Mouse (Mus musculus): ENCODE measurements around the gene 4933402D24Rik. TPM values are rescaled to one million over a fixed set of nuclear protein-coding genes. Genes with fewer than 3 reads are reported as not detected.

4933402D24Rik gene
- polyA plus RNA-seq (2012; rRNA removed): not detected in 2 replicates

DNA sequence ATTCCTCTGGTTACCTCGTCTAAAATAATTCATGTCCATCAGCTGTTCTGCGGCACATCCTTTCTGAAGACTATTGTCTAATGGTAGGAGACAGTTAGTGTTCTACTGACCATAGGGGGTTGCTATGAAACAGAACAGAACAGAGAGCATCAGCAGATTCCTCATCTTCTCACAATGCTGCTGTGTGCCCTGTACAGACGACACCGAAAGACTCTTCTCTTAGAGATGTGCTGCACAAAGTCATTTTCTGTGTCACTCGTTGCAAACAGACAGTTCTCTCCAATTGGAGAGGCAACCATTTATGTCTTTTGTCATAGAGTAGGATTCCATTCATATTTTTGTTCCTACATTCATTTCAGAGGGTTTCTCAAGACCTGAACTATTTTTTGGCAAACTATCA, at the start of gene 4933402D24Rik:
TSS of gene 4933402D24Rik (minus strand) at position 101 of the 400 bp plus-strand sequence.
- DNase-seq (ENCODE audit: low spot score): no peak

DNA sequence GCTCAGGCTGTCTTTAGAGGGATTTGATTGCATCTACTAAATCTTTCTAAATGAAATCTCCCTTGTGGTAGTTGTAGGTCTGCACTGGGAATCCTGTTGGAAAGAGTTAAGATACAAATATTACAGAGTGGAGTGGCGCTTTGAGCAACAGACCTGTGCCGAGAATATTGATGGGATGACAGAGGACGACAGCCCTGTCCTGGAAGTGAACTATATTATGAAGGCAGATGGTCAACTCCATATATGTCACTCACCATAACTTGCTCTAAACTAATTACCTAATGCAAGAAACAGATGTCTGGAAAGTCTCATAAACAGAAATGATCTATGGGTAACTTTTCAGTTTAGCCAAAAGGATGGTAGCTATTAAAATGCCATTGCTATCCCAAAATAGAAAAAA, 39.5 kb upstream of the 4933402D24Rik start:
- no peak for DNase-seq (ENCODE audit: low spot score)

DNA sequence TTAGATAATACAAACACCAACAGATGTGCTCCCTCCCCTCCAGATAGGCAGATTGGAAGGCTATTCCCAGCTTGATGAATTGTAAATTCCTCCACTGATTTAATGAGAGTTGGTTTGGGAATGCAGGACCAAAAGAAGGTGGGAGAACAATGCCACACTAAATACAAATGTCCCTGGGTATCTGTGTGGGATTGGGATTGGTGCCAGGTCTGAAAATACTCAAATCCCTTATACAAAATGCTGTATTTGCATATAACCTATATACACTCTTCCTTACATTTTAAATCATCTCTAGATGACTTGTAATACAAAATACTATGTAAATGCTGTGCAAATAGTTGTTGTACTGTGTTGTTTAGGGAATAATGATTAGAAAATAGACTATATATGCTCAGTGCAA, 36.0 kb upstream of the 4933402D24Rik start:
- DNase-seq (ENCODE audit: low spot score): no peak

DNA sequence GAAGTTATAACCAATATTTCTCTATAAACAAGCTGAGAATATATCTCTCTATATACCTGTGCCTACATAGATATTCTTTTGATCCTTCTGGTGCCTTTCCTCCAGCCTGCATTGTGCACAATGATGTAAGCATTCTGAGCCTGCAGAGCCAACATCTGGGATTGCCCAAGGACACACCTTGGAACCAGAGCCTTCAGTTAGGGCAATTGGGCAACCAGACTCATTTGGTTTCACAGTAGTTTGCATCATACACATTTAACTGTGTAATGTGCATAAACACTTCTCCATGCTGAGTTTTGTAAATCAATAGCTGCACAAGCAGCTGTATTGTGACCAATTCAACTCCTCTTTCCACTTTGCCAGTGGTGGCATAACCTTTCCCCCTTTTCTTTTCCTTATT, 25.3 kb upstream of the 4933402D24Rik start:
- no peak for DNase-seq (ENCODE audit: low spot score)

DNA sequence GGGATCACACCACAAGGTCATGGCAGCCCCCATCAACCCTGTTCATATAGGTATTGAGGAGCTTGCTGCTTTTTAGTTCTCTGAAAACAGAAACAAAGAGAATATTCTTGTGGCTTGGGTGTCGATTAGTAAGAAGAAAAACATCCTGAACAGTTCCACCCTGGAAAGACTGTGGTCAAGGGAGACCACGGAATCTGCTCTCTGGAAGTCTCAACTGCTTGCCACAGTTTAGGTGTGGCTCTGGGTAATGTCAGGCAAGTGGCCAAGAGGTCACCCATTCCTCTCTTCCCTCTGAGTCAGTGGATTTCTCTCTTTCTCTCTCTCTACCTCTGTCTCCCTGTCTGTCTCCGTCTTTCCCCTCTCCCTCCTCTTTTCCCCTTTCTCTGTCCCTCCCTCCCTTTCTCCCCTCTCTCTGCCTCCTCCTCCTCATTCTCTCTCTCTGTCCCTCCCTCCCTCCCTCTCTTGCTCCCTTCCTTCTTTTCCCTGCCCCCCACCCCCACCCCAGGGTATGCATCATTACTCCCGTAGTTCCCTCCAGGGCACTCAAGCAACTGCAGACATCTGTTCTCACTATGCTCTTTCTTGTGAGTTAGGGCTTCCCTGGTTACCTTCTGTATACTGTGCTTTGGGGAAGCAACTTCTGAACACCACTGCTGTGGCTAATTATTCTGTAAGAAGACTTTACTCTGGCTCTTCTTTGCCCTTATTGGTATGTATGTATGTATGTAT, 8.0 kb upstream of the 4933402D24Rik start:
- DNase-seq (ENCODE audit: low spot score): no peak

DNA sequence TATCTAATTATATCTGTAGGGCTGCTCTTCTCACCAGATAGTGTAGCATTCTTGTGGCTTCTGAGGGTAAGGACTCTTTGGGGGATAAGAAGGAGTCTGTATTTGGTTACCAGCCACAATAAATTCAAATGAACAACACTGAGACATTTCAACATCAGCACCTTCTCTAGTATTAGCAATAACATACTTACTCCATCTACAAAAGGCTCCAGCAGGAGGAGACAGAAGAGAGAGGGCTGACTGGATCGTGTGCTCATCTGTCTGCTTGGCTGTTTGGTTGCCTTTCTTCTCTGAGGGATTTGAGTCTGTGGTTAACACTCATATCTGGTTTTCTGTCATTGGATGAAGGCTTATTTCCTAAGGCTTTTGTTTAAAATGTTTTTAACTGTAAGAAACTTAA, 7.3 kb upstream of the 4933402D24Rik start:
- no peak for DNase-seq (ENCODE audit: low spot score)

DNA sequence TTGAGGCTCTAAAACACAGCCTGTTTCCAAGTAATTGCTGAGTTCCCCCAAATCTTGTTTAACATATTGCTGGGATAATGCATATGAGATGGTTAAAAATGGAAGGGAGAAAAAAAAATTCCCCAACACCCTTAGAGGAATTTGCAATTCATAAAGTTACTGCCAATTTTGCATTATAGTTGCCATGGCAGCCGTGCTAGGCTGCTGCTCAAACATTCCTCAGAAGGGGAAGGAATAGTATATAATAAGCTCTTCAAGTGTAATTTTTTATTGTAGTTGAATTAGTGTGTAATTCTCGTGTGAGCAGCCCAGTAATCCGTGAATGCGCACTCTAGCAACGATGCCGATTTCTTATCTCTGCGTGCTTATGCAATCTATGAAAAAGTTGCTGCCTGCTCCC, 1.2 kb upstream of the 4933402D24Rik start:
- no peak for DNase-seq (ENCODE audit: low spot score)

DNA sequence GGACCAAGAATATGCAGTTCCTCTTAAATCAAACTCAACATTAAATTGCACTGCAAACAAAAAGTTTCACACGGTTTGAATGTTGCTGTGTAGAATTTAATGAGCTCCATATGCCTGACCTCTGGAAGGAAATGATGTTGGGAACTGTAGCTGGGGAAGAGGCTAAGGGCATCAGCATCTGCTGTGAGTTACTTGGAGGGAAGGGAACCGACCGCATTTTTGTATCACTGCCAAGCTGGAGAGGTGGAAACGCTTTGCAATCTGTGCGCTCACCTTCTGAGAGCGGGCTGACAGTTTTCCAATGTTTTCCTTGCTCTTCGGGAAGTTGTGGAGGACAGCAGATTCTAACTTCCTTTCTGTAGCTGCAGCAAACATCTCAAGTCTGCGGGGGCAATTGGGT, 955 bp downstream of the 4933402D24Rik start:
- no peak for DNase-seq (ENCODE audit: low spot score)

DNA sequence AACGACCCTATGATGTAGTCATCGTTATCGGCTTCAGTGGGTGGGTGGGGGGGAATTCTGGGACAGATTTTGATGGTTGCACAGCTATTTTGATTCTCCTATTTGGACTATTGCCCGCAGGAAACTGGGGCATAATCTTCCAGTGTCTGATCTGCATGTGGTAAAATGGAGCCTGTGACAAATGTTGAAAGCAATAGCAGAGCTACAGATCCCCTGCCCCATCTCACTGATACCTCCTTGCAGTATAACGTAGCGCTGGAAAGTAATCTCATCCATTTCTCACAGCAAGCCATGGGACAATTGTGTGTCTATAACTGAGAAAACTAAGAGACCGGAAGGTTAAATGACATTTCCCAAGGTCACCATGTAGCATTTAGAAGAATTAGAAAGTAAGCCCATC, 4.7 kb downstream of the 4933402D24Rik start:
- no peak for DNase-seq (ENCODE audit: low spot score)

DNA sequence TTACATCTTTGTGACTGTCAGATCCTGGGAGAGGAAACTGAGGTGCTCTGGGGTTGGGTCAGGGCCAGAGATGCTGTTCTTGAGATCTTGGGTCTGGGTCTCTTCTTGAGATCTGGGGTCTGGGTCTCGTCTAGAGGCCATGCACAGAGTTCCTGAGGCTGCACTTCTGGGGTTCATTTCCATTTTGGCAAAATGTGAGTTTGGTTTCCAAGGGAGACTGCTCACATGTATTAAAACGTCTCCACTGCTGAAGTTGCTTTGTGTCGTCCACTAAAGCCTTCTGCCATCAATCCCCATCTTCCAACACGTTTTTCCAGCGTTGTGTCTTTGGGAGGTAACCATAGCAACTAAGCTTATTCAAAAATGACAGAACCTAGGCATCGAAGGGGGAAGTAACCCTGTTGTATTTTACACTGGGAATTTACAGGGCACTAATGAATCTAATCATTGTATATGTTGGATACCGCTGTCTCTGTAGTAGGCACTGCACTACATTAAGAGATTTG, 5.1 kb downstream of the 4933402D24Rik start:
- no peak for DNase-seq (ENCODE audit: low spot score)

DNA sequence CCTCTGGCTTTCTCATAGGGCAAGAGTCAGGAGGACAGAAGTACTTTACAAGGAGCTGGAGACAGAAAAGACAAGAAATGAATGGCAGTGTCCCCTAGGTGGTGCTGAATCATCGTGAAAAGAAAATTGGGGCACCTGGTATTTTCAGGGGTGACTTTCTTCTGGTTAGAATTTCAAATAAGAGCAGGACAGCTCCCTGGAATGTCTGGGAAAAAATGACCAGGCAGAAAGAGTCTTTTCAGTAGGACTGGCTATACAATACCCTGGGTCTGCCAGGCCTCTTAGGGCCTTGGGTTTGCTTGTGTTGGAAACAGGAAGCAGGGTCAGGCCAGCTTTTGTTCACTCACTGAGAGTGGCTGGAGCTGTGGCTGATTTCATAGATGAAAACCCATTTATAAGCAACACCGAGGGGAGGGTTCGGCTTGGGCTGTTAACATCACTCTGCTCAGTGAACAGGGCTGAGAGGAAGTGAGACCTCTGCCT, 5.8 kb downstream of the 4933402D24Rik start:
- DNase-seq (ENCODE audit: low spot score): no peak

DNA sequence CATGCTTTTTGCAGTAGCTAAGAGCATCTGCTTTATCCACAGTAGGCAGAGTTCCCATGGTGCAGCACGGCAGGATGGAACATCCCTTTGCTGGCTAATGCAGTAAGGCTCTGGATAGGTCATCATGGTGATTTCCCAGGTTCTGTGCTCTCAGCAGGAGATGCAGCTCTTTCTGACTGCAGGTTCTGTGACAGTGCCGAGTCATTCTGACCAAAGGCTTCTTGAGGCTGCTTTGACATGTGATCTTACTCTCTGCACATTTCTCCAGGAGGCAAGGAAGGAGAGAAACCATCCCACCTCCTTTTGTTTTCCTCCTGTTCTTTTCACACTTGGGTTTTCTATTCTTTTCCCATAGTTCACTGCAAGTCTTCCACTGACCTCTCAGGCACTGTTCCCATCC, 13.1 kb downstream of the 4933402D24Rik start:
- no peak for DNase-seq (ENCODE audit: low spot score)

DNA sequence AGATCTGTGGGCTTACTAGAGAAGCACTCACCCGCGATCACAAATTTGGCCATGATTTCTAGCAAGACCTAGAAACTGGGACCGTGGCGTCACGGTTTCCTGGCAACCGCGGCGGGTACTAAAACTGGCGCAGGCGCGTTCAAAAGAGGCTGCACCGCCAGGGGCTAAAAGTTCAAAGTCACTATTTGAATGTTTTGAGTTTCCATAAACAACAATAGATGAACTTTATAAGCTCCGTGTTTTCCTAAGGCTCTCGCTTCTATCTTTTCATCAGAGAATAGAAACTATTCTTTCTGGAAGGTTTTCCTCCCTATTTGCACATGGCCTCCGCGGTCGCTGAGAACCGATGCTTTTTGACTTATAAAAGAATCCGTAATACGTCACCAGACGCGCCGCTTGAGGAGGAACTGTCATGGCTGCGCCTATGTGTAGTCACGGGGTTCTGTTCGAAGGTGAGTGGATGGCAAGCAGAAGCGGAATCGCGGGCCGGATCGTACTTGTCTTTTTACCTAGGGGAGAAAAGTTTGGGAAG, 38.8 kb downstream of the 4933402D24Rik start, which contains the start of the genes Mdh1b and Fastkd2:
TSS of gene Mdh1b (minus strand) at position 79 of the 532 bp plus-strand sequence.
TSS of gene Fastkd2 (plus strand) at position 375 of the 532 bp plus-strand sequence.
- DNase-seq (ENCODE audit: low spot score): peak; percentile 58

DNA sequence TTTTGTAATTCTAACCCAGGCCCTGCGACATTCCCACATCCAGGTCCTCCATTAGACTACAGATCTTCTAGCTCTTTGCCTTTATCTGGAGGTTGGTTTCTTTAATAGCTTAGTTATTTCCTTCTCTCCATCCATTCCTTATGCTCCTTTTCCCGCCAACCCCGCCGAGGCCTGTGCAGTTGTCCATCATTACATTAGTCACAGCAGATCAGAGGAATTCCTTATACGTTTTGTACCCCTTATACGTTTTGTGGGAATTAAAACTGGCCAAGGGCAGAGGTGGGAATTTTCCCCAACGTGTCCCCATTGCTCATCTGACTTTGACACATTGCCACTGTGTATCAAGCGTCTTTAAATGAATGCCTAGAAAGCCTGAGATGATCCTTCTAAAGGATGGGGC, 39.3 kb downstream of the 4933402D24Rik start:
- DNase-seq (ENCODE audit: low spot score): no peak

DNA sequence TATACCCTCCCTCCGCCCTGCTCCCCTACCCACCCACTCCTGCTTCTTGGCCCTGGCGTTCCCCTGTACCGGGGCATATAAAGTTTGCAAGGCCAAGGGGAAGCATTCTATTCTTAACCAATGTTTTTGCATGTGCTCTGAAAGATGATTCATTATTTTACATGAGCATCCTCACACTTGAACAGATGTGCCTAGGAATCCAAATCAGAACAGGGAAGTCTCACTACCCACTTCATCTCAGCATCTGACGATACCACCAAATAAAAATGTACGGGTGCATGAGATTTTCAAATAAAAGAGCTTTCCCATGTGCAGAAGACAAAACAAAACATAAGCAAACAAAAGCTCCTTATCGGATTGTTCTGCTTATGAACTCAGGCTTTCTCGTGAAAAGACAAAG, 48.9 kb downstream of the 4933402D24Rik start:
- no peak for DNase-seq (ENCODE audit: low spot score)

DNA sequence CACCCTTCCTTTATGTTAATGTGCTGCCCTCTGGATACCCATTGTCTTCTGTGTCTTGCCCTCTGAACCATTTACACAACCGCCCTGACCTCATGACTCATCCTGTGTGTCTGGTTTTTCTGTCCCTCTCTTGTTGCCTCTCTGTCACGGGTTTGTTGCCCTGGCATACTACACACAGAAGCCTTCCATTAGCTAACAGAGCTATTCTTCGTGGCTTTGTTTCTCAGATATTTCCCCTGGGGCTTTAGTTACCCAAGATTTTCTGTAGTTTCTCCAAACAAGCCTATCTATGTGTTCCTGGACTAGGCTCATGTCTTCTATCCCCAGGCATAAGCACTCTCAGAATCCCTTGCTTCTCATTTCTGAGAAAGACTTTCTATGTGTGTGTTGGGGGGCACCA, 60.2 kb downstream of the 4933402D24Rik start:
- DNase-seq (ENCODE audit: low spot score): no peak

DNA sequence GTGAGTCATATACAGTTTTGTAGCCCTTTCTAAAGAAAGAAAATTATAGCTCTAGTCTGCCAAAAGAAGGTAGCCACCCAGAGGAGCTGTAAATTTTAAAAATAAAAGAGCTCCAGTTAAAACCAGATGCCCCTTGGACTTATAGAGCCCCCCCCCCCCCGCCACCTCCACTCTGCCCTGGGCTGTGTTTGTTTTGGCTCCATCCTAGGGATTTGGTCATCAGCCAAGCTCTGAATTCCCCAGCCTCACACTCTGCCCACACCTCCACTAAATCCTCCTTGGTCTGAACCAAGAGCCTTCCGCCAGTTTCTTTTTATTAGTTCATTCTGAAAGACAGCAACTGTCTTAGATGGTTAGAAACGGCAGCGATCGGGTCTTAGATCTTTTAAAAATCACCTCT, 63.3 kb downstream of the 4933402D24Rik start:
- no peak for DNase-seq (ENCODE audit: low spot score)

Other genes with a start within 250 kb of the 4933402D24Rik start
- not detected in 2 replicates for gene Gm39653, start 153.3 kb downstream of the 4933402D24Rik start, polyA plus RNA-seq (2012; rRNA removed)
- 0.12 and 0.15 TPM in 2 replicates for gene Dytn, start 82.3 kb downstream of the 4933402D24Rik start, polyA plus RNA-seq (2012; rRNA removed)
- gene Mdh1b, start 38.9 kb downstream of the 4933402D24Rik start, polyA plus RNA-seq (2012; rRNA removed): not detected in 2 replicates
- 18.9 and 19.3 TPM in 2 replicates for gene Fastkd2, start 38.7 kb downstream of the 4933402D24Rik start, polyA plus RNA-seq (2012; rRNA removed)

Measured in urinary bladder, adult 2 months (tissue).